Mouse (Mus musculus) midbrain, embryonic 13.5 days (tissue): Measurements from ENCODE around the gene P3h1. TPM values are rescaled to one million over a fixed set of nuclear protein-coding genes. Genes with fewer than 3 reads are reported as not detected.
"Not testable (repeated sequence)": the region's sequence is repeated elsewhere in the genome, so short reads cannot be mapped to it uniquely, and the experiment has no call there.

Experiments
- ATAC-seq: fragments of 200-750 bp; cut with Nextera tagmentation; 2 replicates; pipeline ENCODE4 v1.8.0; 2017; ENCODE audit warnings: mild to moderate bottlenecking, moderate TSS enrichment, moderate library complexity
- H3K27ac ChIP-seq: fragments of 300-500 bp; sonication (generic); 2 replicates; pipeline ENCODE4 v1.5.1; 2015; ENCODE audit warnings: inconsistent platforms, mild to moderate bottlenecking, moderate library complexity
- H3K27me3 ChIP-seq: fragments of 300-500 bp; sonication (generic); 2 replicates; pipeline ENCODE4 v1.6.1; 2015; ENCODE audit warnings: mild to moderate bottlenecking, inconsistent platforms
- H3K36me3 ChIP-seq: fragments of 300-500 bp; sonication (generic); 2 replicates; pipeline ENCODE4 v1.6.1; 2015; ENCODE audit warnings: mild to moderate bottlenecking, inconsistent platforms
- H3K4me1 ChIP-seq: fragments of 300-500 bp; sonication (generic); replicated peaks from 2 replicates; pipeline ENCODE4 v1.6.1; 2015; ENCODE audit warnings: inconsistent platforms
- H3K4me2 ChIP-seq: fragments of 300-500 bp; sonication (generic); replicated peaks from 2 replicates; pipeline ENCODE4 v1.6.1; 2015; ENCODE audit warnings: moderate library complexity, mild to moderate bottlenecking, inconsistent platforms
- H3K4me3 ChIP-seq: fragments of 300-500 bp; sonication (generic); replicated peaks from 2 replicates; pipeline ENCODE4 v1.5.1; 2015; ENCODE audit warnings: mild to moderate bottlenecking, inconsistent platforms
- H3K9ac ChIP-seq: fragments of 300-500 bp; sonication (generic); replicated peaks from 2 replicates; pipeline ENCODE4 v1.6.1; 2015; ENCODE audit warnings: mild to moderate bottlenecking, inconsistent platforms
- H3K9me3 ChIP-seq: fragments of 300-500 bp; sonication (generic); 2 replicates; pipeline ENCODE4 v1.6.1; 2016; ENCODE audit warnings: mild to moderate bottlenecking, inconsistent platforms
- WGBS: fragments of 180-500 bp; shearing (Covaris S2); methylation state at CpG from one replicate; pipeline ENCODE4 v1.1.7; 2015; 5-methylcytosine and 5-hydroxymethylcytosine counted together
- polyA plus RNA-seq: library from polyadenylated mRNA; unstranded; fragments of >200 nt; fragmentation: Nextera tagmentation; extraction: Ambion mirVana; gene quantifications from 2 replicates; pipeline ENCODE4 v1.2.1, GENCODE M21; 2015

Gene P3h1
- polyA plus RNA-seq, 1 experiment from 2014 or later, result 9.9 TPM

DNA sequence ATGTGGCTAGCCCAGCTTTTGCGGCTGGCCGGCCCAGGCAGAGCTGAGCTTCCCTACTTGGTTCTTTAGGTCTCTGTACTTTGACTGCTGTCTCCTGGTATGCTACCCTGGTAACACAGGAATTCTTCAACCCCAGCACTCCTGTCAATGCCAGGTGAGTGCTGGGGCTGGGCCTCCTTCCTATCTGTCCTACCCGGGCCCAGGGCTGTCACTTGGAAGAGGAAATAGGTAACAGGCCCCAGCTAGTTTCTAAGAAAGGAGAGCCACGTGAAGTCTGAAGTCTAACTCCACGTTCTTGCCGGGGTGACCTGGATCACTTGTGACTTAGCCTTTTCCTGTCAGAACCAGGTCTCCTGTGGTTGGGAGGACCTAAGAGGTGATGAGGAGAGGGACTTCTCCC is 24.4 kb downstream of the P3h1 start:
- WGBS, result 82% methylated on average over 6 of the region's 6 CpGs
- H3K27me3 ChIP-seq, result no peaks in the 10 kb centered on the region
- no peaks in the 10 kb centered on the region for H3K9me3 ChIP-seq
- no peaks in the 10 kb centered on the region for H3K36me3 ChIP-seq
- H3K27ac ChIP-seq, result no peak overlapping the region
- no peak overlapping the region for H3K9ac ChIP-seq
- no peak for ATAC-seq
- H3K4me3 ChIP-seq, result no peak overlapping the region
- H3K4me1 ChIP-seq, result peaks cover 22% of the 10 kb centered on the region
- no peak overlapping the region for H3K4me2 ChIP-seq

DNA sequence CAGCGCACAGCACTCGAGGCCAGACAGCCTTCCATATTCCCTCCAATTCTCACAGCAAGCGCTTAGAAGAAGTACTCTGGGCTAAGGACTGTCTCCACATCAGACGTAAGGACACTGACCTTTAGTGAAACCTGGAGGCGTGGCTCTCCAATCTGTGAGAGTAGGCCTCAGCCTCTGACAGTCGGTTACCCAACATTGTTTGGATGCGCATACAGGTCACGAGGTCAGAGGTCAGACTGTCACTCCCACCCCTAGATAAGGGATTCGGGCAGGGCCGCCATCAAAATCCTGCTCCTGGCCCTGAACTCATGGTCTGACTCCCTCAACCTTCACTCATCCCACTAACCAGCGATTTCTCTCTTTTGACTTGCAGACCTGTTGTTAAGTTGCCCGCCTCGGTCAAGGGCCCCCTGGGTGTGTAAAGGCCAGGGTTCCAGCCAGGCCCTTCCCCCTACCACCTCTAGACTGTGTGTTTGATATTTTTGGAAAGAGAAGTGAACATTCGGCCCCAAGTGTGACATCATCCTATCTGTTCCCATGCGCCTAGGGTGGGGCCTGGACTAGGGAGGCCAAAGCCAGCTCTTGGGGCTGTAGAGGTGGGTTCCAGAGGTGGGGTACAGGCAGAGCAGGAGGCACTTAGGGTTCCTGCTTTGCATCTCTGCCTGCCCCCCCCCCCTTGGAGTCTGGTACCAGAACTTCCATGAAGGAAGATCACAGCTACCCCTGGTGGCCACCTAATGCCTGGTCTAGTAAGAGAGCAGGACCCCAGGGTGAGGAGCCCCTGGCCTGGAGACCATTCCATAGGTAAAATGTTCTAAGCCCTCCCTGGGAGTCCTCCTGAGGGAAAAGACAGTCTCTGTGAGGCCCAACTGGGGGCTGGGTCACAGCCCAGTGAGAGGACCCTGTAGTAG is 26.9 kb downstream of the P3h1 start:
- Histone ChIP-seq H3K9ac (no peak overlapping the region), H3K4me3 (no peak overlapping the region), H3K9me3 (no peaks in the 10 kb centered on the region), H3K36me3 (no peaks in the 10 kb centered on the region), H3K27me3 (no peaks in the 10 kb centered on the region), H3K4me1 (peaks cover 11% of the 10 kb centered on the region), H3K4me2 (no peak overlapping the region), H3K27ac (no peak overlapping the region)
- 84% methylated on average over 15 of the region's 15 CpGs for WGBS
- no peak for ATAC-seq

DNA sequence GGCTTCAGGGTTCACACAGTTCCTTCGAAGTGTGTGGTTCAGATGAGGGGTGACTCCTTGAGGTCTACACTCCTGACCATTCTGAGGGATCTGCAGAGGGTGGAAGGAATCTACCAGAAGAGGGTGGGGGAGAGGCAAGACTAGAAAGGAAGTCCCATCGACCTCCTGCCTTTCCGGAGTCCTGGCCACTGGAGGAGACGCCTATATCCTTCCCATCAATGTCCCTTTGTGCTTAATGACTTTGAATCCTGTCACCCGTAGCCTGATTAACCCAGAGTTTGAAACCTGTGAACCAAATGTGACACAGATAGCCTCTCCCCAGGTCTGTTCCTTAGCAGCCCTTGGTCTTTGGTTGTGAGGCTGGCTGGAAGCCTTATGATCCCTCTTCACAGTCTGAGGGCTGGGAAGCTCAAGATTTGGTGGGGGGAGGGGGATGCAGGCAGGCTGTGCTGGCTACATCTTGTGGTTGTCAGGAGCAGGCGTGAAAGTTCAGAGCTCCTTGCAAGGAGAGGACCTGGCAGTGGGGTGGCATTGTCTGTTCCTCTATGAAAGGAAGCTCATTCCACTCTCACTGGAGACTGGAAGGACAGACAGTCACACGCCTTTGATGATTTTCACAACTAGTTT is 28.5 kb downstream of the P3h1 start:
- Histone ChIP-seq H3K9me3 (no peaks in the 10 kb centered on the region), H3K4me2 (no peak overlapping the region), H3K4me1 (no peaks in the 10 kb centered on the region), H3K27me3 (no peaks in the 10 kb centered on the region), H3K4me3 (no peak overlapping the region), H3K27ac (no peak overlapping the region), H3K36me3 (no peaks in the 10 kb centered on the region), H3K9ac (no peak overlapping the region)
- 71% methylated on average over 7 of the region's 7 CpGs for WGBS
- no peak for ATAC-seq

DNA sequence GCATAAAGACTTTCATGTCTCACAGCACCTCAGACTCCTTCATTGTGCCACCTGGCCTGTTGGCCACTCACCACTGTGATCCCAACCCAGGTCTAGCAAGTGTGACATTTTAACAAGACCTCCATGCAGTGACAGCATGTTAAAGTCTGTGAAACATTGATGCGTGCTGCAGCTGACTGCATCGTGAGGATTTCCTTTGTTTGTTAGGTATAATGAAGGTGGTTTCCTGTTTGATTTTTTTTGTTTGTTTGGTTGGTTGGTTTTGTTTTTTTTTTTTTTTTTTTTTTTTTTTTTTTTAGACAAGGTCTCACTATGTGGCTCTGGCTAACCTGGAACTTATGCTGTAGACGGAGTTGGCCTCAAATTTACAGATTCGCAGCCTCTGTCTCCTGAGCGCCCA is 29.8 kb downstream of the P3h1 start:
- H3K36me3 ChIP-seq, result no peaks in the 10 kb centered on the region
- no peak overlapping the region for H3K4me2 ChIP-seq
- no peaks in the 10 kb centered on the region for H3K9me3 ChIP-seq
- no peak overlapping the region for H3K4me3 ChIP-seq
- 94% methylated on average over 5 of the region's 5 CpGs for WGBS
- no peak overlapping the region for H3K9ac ChIP-seq
- H3K27me3 ChIP-seq, result no peaks in the 10 kb centered on the region
- no peak for ATAC-seq
- no peaks in the 10 kb centered on the region for H3K4me1 ChIP-seq
- no peak overlapping the region for H3K27ac ChIP-seq

DNA sequence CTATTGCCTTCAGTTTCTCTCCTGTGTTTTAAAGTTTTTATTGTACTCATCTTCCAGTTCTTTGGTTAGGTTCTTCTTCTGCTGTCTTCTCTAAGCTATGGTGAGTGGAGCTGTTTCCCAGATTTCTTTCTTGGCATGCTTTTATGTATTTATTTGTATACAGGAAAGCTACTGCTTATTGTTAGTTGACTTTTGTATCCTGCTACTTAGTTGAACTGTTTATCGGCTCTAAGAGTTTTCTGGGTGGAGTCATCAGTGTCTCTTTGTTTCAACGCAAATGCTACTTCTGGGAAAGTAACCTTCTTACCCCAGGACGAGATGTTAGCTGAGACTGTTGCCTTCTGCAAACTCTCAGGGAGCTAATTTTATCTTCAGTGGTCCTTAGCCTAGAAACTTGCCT is 30.7 kb downstream of the P3h1 start:
- Histone ChIP-seq H3K27me3 (no peaks in the 10 kb centered on the region), H3K4me2 (no peak overlapping the region), H3K36me3 (0 out of 2 replicates have a peak, but pooled peaks cover 6% of the 10 kb centered on the region), H3K4me1 (no peaks in the 10 kb centered on the region), H3K4me3 (no peak overlapping the region), H3K9ac (no peak overlapping the region), H3K9me3 (no peaks in the 10 kb centered on the region), H3K27ac (no peak overlapping the region)
- ATAC-seq, result no peak
- WGBS, result 80% methylated on average over 3 of the region's 3 CpGs

DNA sequence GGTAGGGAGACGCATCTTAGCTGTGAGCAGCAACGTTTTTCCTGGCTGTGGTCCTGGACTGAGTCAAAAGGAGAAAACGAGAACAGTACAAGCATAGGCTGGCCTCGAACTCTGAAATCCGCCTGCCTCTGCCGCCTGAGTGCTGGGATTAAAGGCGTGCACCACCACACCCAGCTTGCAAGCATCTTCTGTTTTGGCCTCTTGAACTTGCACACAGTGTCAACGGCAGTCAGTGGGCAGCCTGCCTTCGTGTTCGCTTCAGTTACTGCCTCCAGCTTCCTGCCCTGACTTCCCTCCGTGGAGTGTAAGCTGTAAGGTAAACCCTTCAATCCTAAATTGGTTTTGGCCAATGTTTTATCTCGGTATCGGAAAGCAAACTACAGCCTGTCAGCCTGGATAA is 33.9 kb downstream of the P3h1 start:
- ATAC-seq, result no peak
- no peaks in the 10 kb centered on the region for H3K27me3 ChIP-seq
- H3K9me3 ChIP-seq, result no peaks in the 10 kb centered on the region
- H3K9ac ChIP-seq, result no peak overlapping the region
- peaks cover 33% of the 10 kb centered on the region for H3K36me3 ChIP-seq
- H3K4me3 ChIP-seq, result no peak overlapping the region
- H3K4me1 ChIP-seq, result no peaks in the 10 kb centered on the region
- no peak overlapping the region for H3K27ac ChIP-seq
- H3K4me2 ChIP-seq, result no peak overlapping the region
- WGBS, result 79% methylated on average over 13 of the region's 13 CpGs

DNA sequence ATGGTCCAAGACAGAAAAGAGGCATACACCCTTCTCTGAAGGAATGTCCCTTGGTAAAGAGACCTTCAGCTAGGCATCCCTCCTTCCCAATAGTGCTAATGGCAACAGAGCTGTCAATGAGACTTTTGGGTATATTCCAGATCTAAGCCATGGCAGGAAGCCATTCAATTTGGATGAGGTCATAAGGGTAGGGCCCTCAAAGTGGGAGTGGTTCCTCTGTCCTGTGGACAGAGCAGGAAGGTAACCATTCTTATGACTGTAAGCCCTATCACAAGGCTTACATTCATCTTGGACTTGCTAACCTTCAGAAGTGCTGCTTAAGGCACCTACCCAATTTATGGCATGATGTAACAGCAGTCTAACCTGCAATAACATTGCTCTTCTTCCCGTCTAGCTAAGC is 41.9 kb downstream of the P3h1 start:
- WGBS, result 95% methylated on average over 1 of the region's 1 CpGs
- no peak for ATAC-seq
- H3K9me3 ChIP-seq, result no peaks in the 10 kb centered on the region
- H3K9ac ChIP-seq, result no peak overlapping the region
- no peak overlapping the region for H3K4me2 ChIP-seq
- no peak overlapping the region for H3K4me3 ChIP-seq
- no peaks in the 10 kb centered on the region for H3K27me3 ChIP-seq
- H3K27ac ChIP-seq, result no peak overlapping the region
- peaks cover 94% of the 10 kb centered on the region for H3K36me3 ChIP-seq
- H3K4me1 ChIP-seq, result no peaks in the 10 kb centered on the region

DNA sequence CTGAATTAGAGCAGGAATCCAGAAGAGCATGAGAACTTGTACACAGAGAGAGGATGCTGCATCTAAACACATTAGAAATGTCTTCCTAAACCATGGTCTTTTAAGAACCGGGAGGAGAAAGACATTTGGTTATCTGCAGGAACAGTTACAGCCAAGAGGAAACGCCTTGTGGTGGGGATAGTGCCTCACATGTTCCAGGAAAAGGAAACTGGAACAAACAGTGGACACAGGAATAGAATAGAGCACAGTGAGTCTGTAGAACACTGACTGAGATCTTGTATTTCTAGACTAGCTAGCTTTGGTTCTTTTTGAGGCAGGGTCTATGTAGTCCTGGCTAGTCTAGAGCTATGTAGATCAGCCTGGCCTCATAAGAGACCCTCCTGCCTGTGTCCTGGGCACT is 42.5 kb downstream of the P3h1 start:
- ATAC-seq, result no peak
- H3K36me3 ChIP-seq, result peaks cover 94% of the 10 kb centered on the region

DNA sequence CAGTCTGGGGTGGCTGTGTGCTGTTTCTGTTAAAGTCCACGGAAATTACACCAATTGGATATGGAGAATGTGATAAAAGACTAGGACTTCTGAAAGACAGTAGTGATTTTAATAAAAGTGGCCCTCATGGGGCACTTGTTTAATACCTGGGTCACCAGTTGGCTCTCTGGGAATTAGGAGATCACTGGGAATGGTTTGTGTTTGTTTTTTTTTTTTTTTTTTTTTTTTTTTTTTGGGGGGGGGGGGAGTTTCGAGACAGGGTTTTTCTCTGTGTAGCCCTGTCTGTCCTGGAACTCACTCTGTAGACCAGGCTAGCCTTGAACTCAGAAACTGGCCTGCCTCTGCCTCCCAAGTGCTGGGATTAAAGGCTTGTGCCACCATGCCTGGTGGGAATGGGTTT is 43.0 kb downstream of the P3h1 start:
- H3K4me2 ChIP-seq, result no peak overlapping the region
- no peak for ATAC-seq
- H3K9ac ChIP-seq, result no peak overlapping the region
- H3K4me1 ChIP-seq, result no peaks in the 10 kb centered on the region
- WGBS, result 89% methylated on average over 2 of the region's 2 CpGs
- H3K27ac ChIP-seq, result no peak overlapping the region
- no peak overlapping the region for H3K4me3 ChIP-seq
- peaks cover 92% of the 10 kb centered on the region for H3K36me3 ChIP-seq
- no peaks in the 10 kb centered on the region for H3K9me3 ChIP-seq
- H3K27me3 ChIP-seq, result no peaks in the 10 kb centered on the region

More for the DNA sequence above, 42.5 kb downstream of the P3h1 start:
- H3K4me3 ChIP-seq, result no peak overlapping the region
- H3K4me1 ChIP-seq, result no peaks in the 10 kb centered on the region
- no peaks in the 10 kb centered on the region for H3K27me3 ChIP-seq
- H3K27ac ChIP-seq, result no peak overlapping the region
- H3K9ac ChIP-seq, result no peak overlapping the region
- no peaks in the 10 kb centered on the region for H3K9me3 ChIP-seq
- H3K4me2 ChIP-seq, result no peak overlapping the region
- WGBS, result 92% methylated on average over 2 of the region's 2 CpGs

DNA sequence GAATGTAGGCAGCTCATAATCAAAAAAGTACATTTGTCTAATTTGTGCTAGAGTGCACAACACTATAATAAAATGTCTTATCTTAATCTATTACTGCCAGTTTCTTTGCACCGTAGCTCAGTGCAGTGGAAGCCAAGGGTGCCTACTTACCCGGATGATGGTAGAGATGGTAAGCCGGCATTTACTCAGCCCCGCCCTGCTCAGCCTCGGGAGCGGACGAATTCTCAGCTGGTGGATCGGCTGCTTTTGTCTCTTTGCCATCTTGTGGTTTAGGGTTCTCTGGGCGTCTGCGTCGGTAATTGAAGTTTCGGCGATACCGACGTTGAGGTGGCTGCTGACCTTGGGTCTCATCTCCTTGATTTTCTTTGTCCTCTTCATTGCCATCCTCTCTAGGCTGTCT is 46.1 kb downstream of the P3h1 start:
- H3K9ac ChIP-seq, H3K4me2 ChIP-seq, H3K9me3 ChIP-seq, ATAC-seq, H3K4me1 ChIP-seq, H3K4me3 ChIP-seq, H3K27ac ChIP-seq, H3K27me3 ChIP-seq: not testable (repeated sequence)
- WGBS, result 90% methylated on average over 15 of the region's 15 CpGs
- H3K36me3 ChIP-seq, result peaks cover 92% of the 10 kb centered on the region

DNA sequence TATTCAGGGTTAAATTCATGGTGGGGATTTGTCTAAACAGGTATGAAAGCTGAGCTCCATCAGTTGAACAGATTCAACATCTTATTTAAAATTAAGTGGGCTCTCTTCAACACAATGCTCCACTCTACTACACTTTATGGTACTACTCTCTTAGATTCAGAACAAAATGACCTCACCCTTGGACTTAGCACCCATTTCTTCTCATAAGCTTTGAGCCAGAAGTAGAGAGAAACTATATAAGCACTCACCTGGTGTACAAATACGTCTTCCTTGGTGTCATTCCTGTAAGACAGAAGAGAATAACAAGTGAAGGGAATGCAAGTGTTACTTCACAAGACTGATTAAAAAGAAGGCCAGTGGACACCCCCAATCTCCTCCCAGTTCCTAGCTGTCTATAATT is 52.1 kb downstream of the P3h1 start:
- Histone ChIP-seq H3K4me3 (no peak overlapping the region), H3K36me3 (peaks cover 47% of the 10 kb centered on the region), H3K9me3 (no peaks in the 10 kb centered on the region), H3K27ac (no peak overlapping the region), H3K27me3 (no peaks in the 10 kb centered on the region), H3K4me2 (no peak overlapping the region), H3K4me1 (peaks cover 15% of the 10 kb centered on the region), H3K9ac (no peak overlapping the region)
- WGBS, result 92% methylated on average over 1 of the region's 1 CpGs
- ATAC-seq, result no peak

DNA sequence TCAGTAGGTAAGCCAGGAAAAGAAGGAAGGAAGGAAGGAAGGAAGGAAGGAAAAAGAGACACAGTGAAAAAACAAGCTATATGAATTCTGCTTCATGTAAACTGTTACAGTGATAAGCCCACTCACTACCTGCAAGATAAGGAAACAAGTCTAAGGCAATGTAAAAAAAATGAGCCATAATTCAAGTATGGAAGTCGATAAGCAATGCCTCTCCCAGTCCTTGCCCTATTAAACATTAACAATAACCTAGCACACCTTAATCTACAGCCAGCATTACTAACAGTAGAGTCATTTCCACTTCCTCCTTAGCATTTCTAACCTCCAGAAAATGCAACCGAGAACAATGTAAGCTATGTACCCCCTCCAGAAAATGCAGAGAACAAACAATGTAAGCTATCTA is 52.6 kb downstream of the P3h1 start:
- Histone ChIP-seq H3K36me3 (peaks cover 42% of the 10 kb centered on the region), H3K4me3 (no peak overlapping the region), H3K4me1 (peaks cover 20% of the 10 kb centered on the region), H3K4me2 (no peak overlapping the region), H3K9me3 (no peaks in the 10 kb centered on the region), H3K27me3 (no peaks in the 10 kb centered on the region), H3K9ac (no peak overlapping the region), H3K27ac (no peak overlapping the region)
- WGBS, result 91% methylated on average over 2 of the region's 2 CpGs
- no peak for ATAC-seq
